Mouse (Mus musculus): ENCODE measurements around the gene Cysltr2. TPM values are rescaled to one million over a fixed set of nuclear protein-coding genes. Genes with fewer than 3 reads are reported as not detected.

The Cysltr2 gene
- total and polyA plus RNA-seq, 3 experiments: 0.22 TPM; not detected in 2

- no peaks in the 10 kb centered on the region for H3K27me3 ChIP-seq (ENCODE audit: control insufficient read depth in 1 of 2, insufficient read depth in 2 of 2, low read length in 2 of 2)
- H3K79me2 ChIP-seq (ENCODE audit: control insufficient read depth, insufficient read depth, low read length, poor library complexity): no peaks in the 10 kb centered on the region
- no peaks in the 10 kb centered on the region for H3K4me1 ChIP-seq (ENCODE audit: control insufficient read depth in 1 of 2, insufficient read depth in 2 of 2, low read length in 2 of 2)
- TF ChIP-seq MAZ (IDR thresholded peaks at IDR 0.05; ENCODE audit: low read depth, low read length) (no peak), CHD2 (IDR thresholded peaks at IDR 0.05; ENCODE audit: low read length) (no peak), TAL1 (IDR thresholded peaks at IDR 0.05; ENCODE audit: low read length) (no peak), MEF2A (IDR thresholded peaks at IDR 0.05; ENCODE audit: extremely low read depth, insufficient replicate concordance, low read depth, low read length, poor library complexity, severe bottlenecking) (no peak), ZKSCAN1 (IDR thresholded peaks at IDR 0.05; ENCODE audit: low read depth, low read length) (no peak), MAX (IDR thresholded peaks at IDR 0.05; ENCODE audit: low read length) (no peak), USF2 (IDR thresholded peaks at IDR 0.05; ENCODE audit: borderline replicate concordance in 1 of 2, insufficient read depth in 1 of 2, low read depth in 1 of 2, low read length in 2 of 2) (no peak), ZNF384 (IDR thresholded peaks at IDR 0.05; ENCODE audit: low read depth, low read length) (no peak), SIN3A (IDR thresholded peaks at IDR 0.05; ENCODE audit: low read length) (no peak), SMC3 (IDR thresholded peaks at IDR 0.05; ENCODE audit: low read depth, low read length) (no peak), POLR2A (IDR thresholded peaks at IDR 0.05; ENCODE audit: control insufficient read depth in 1 of 2, insufficient read depth in 1 of 2, low read depth in 1 of 2, low read length in 2 of 2, poor library complexity in 1 of 2) (no peak), JUND (IDR thresholded peaks at IDR 0.05; ENCODE audit: low read depth, low read length) (no peak), UBTF (IDR thresholded peaks at IDR 0.05; ENCODE audit: borderline replicate concordance, insufficient read depth, low read depth, low read length) (no peak), TBP (IDR thresholded peaks at IDR 0.05; ENCODE audit: low read depth, low read length) (no peak), BHLHE40 (IDR thresholded peaks at IDR 0.05; ENCODE audit: borderline replicate concordance, low read depth, low read length) (no peak), MXI1 (IDR thresholded peaks at IDR 0.05; ENCODE audit: low read depth, low read length) (no peak), MAFK (IDR thresholded peaks at IDR 0.05; ENCODE audit: borderline replicate concordance, low read depth, low read length) (no peak), MYB (IDR thresholded peaks at IDR 0.05; ENCODE audit: low read depth, low read length) (no peak)
- no peak overlapping the region for H3K27ac ChIP-seq (ENCODE audit: control insufficient read depth, low read depth, low read length)
- no peaks in the 10 kb centered on the region for H3K9me3 ChIP-seq (replicated peaks; ENCODE audit: insufficient read depth, low read length)
- H3K9ac ChIP-seq (ENCODE audit: control insufficient read depth, low read depth, low read length, poor library complexity, severe bottlenecking): no peak overlapping the region
- no peak overlapping the region for H3K4me3 ChIP-seq (ENCODE audit: control insufficient read depth in 1 of 2, insufficient read depth in 1 of 2, low read depth in 2 of 2, low read length in 2 of 2)
- H3K36me3 ChIP-seq (ENCODE audit: control insufficient read depth in 1 of 2, insufficient read depth in 2 of 2, low read length in 2 of 2): no peaks in the 10 kb centered on the region
- no peak for DNase-seq (ENCODE audit: low read depth, low spot score)
Measured at GRCm38 (mm10) chr14:72982981-72983436, 65.9 kb downstream of the Cysltr2 start.

- Histone ChIP-seq H3K27ac (ENCODE audit: control insufficient read depth, low read depth, low read length) (no peak overlapping the region), H3K9me3 (replicated peaks; ENCODE audit: insufficient read depth, low read length) (no peaks in the 10 kb centered on the region), H3K9ac (ENCODE audit: control insufficient read depth, low read depth, low read length, poor library complexity, severe bottlenecking) (no peak overlapping the region), H3K4me1 (ENCODE audit: control insufficient read depth in 1 of 2, insufficient read depth in 2 of 2, low read length in 2 of 2) (no peaks in the 10 kb centered on the region), H3K27me3 (ENCODE audit: control insufficient read depth in 1 of 2, insufficient read depth in 2 of 2, low read length in 2 of 2) (no peaks in the 10 kb centered on the region), H3K4me3 (ENCODE audit: control insufficient read depth in 1 of 2, insufficient read depth in 1 of 2, low read depth in 2 of 2, low read length in 2 of 2) (no peak overlapping the region), H3K36me3 (ENCODE audit: control insufficient read depth in 1 of 2, insufficient read depth in 2 of 2, low read length in 2 of 2) (no peaks in the 10 kb centered on the region), H3K79me2 (ENCODE audit: control insufficient read depth, insufficient read depth, low read length, poor library complexity) (no peaks in the 10 kb centered on the region)
- no peak for TF ChIP-seq NELFE (IDR thresholded peaks at IDR 0.05; ENCODE audit: low read depth, low read length)
- TF ChIP-seq UBTF (IDR thresholded peaks at IDR 0.05; ENCODE audit: borderline replicate concordance, insufficient read depth, low read depth, low read length): no peak
- TF ChIP-seq GABPA (IDR thresholded peaks at IDR 0.05; ENCODE audit: low read depth, low read length): no peak
- no peak for TF ChIP-seq TBP (IDR thresholded peaks at IDR 0.05; ENCODE audit: low read depth, low read length)
- TF ChIP-seq MYC (IDR thresholded peaks at IDR 0.05; ENCODE audit: low read depth, low read length): no peak
- TF ChIP-seq ZC3H11A (IDR thresholded peaks at IDR 0.05; ENCODE audit: low read depth, low read length): no peak
- TF ChIP-seq USF1 (IDR thresholded peaks at IDR 0.05; ENCODE audit: low read depth, low read length): no peak
- no peak for TF ChIP-seq EP300 (IDR thresholded peaks at IDR 0.05; ENCODE audit: low read depth in 1 of 2, low read length in 2 of 2)
- no peak for DNase-seq (ENCODE audit: low read depth, low spot score)
Measured at GRCm38 (mm10) chr14:72980761-72981160, 68.2 kb downstream of the Cysltr2 start.
